In the genomic region with DNA sequence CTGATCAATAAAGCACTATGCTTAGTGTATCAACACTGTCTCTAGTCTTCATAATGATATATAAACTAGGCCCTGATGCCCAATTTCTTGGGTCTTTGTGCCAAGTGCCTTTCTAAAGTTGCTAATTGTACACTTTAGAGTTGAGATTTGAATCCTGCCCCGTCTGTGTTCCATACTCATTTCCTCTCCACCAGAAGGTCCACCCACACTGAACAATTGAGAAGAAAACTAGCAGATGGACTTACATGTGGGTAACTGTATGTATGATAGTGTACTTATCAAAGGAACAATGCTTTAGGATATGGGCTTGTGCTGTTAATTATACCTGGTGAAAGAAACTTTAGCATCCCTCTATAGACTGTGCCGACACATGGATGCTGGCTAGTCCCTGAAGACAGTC, we compare ENCODE assay signal across 26 mouse cellular contexts.
A peak's percentile ranks its signal among the peaks of the same experiment; 100 is the strongest.
DNase-seq lines count a peak whose midpoint lies in the region; ATAC-seq lines count a peak whose summit lies in the region.
"Had no signal": no experiment of that assay in that cellular context is flagged by ENCODE, and none has a peak within 500 bp of the region (broad histone marks: within the 10 kb centered on the region; RNA-seq: fewer than 3 reads in every experiment).

No protein-coding gene starts in this region.

- 0 out of 2 replicates have a peak, but pooled peaks cover 5% of the 10 kb centered on the region for H3K36me3 ChIP-seq in intestine, embryonic 14.5 days (ENCODE audit: control insufficient read depth, insufficient read depth, low read length)
- H3K36me3 ChIP-seq in intestine, embryonic 16.5 days (ENCODE audit: control insufficient read depth, insufficient read depth, low read length), result no peaks in the 10 kb centered on the region
- H3K36me3 ChIP-seq: embryonic facial prominence, embryonic 15.5 days; forebrain, embryonic 10.5 days; forebrain, embryonic 12.5 days had no signal

- 97% methylated on average over 2 of the region's 2 CpGs for WGBS in intestine, embryonic 14.5 days
- WGBS in intestine, embryonic 16.5 days, result 90% methylated on average over 2 of the region's 2 CpGs

- H3K4me3 ChIP-seq in intestine, embryonic 14.5 days (ENCODE audit: low read depth, low read length), result no peak overlapping the region
- no peak overlapping the region for H3K4me3 ChIP-seq in intestine, embryonic 16.5 days (ENCODE audit: low read length)
- H3K4me3 ChIP-seq: embryonic facial prominence, embryonic 13.5 days; embryonic facial prominence, embryonic 15.5 days; erythroblast, embryonic 14.5 days; forebrain, embryonic 10.5 days; forebrain, embryonic 12.5 days had no signal

- H3K9me3 ChIP-seq in intestine, embryonic 14.5 days (ENCODE audit: control insufficient read depth, low read length), result no peaks in the 10 kb centered on the region
- no peaks in the 10 kb centered on the region for H3K9me3 ChIP-seq in intestine, embryonic 16.5 days (ENCODE audit: control insufficient read depth, low read length)
- H3K9me3 ChIP-seq: embryonic facial prominence, embryonic 13.5 days; embryonic facial prominence, embryonic 15.5 days; forebrain, embryonic 10.5 days; forebrain, embryonic 12.5 days had no signal

- DNase-seq in frontal cortex, adult 2 months (ENCODE audit: extremely low spot score in 1 of 2, low spot score in 1 of 2), result no peak
- DNase-seq in intestine, embryonic 14.5 days (ENCODE audit: low spot score), result peak; percentile 2
- DNase-seq in layer of hippocampus, adult 18-20 months (ENCODE audit: low spot score in 2 of 2), result peak; percentile 49 to 76
- no peak for DNase-seq in layer of hippocampus, adult 9-10 months (ENCODE audit: low spot score)
- peak; percentile 57 for DNase-seq in layer of hippocampus, adult 9-11 months
- DNase-seq: adrenal gland, adult 2 months; adrenal gland, postnatal 10 days; adrenal gland, postnatal 25 days; B cell, adult 2 months; cerebellum, adult 11 months; cerebellum, adult 18-20 months; cerebellum, adult 8-10 months; cerebellum, adult 9-11 months; cerebellum, postnatal 14 days; cerebellum, postnatal 36 days; embryo, embryonic 11 days had no signal

- 0 out of 2 replicates have a peak, but pooled peaks have one; percentile 27 for ATAC-seq in frontal cortex, adult (ENCODE audit: low TSS enrichment)
- ATAC-seq in intestine, embryonic 14.5 days (replicated peaks; ENCODE audit: low FRiP score, low TSS enrichment, low read depth), result no peak
- no peak for ATAC-seq in intestine, embryonic 16.5 days
- ATAC-seq: CD4-positive, CD25-positive, alpha-beta regulatory T cell, adult 4 months; forebrain, embryonic 14.5 days had no signal

- H3K4me2 ChIP-seq in intestine, embryonic 14.5 days (ENCODE audit: low read length), result no peak overlapping the region
- H3K4me2 ChIP-seq in intestine, embryonic 16.5 days (ENCODE audit: low read depth, low read length), result no peak overlapping the region
- H3K4me2 ChIP-seq: embryonic facial prominence, embryonic 13.5 days; embryonic facial prominence, embryonic 15.5 days; forebrain, embryonic 12.5 days had no signal

- H3K27ac ChIP-seq in intestine, embryonic 14.5 days (ENCODE audit: low read depth), result no peak overlapping the region
- no peak overlapping the region for H3K27ac ChIP-seq in intestine, embryonic 16.5 days (ENCODE audit: low read length)
- H3K27ac ChIP-seq: embryonic facial prominence, embryonic 13.5 days; embryonic facial prominence, embryonic 15.5 days; forebrain, embryonic 10.5 days; forebrain, embryonic 12.5 days had no signal

- H3K4me1 ChIP-seq in intestine, embryonic 14.5 days (replicated peaks; ENCODE audit: control insufficient read depth, insufficient read depth, low read length), result no peaks in the 10 kb centered on the region; the same call in 1 of the 2 replicates
- no peaks in the 10 kb centered on the region for H3K4me1 ChIP-seq in intestine, embryonic 16.5 days (ENCODE audit: control insufficient read depth, insufficient read depth, low read length)
- H3K4me1 ChIP-seq: forebrain, embryonic 10.5 days; forebrain, embryonic 12.5 days had no signal

- no peak overlapping the region for H3K9ac ChIP-seq in intestine, embryonic 14.5 days (ENCODE audit: low read length)
- H3K9ac ChIP-seq in intestine, embryonic 16.5 days (ENCODE audit: low read depth, low read length), result no peak overlapping the region
- H3K9ac ChIP-seq: embryonic facial prominence, embryonic 13.5 days; embryonic facial prominence, embryonic 15.5 days; forebrain, embryonic 12.5 days had no signal

- H3K27me3 ChIP-seq in intestine, embryonic 14.5 days (replicated peaks; ENCODE audit: control insufficient read depth, insufficient read depth, low read length), result no peaks in the 10 kb centered on the region
- no peaks in the 10 kb centered on the region for H3K27me3 ChIP-seq in intestine, embryonic 16.5 days (replicated peaks; ENCODE audit: control insufficient read depth, insufficient read depth, low read length)
- H3K27me3 ChIP-seq: CH12.LX; embryonic facial prominence, embryonic 13.5 days; embryonic facial prominence, embryonic 15.5 days; forebrain, embryonic 12.5 days had no signal

Comparison
In these comparisons a context has a peak if more than half of its experiments do, and no peak if none do; other contexts are left out.
1. DNase-seq: peak in intestine, embryonic 14.5 days (single experiment), layer of hippocampus, adult 18-20 months (2 of 2) and layer of hippocampus, adult 9-11 months (single experiment); none in frontal cortex, adult 2 months (0 of 2) and layer of hippocampus, adult 9-10 months (single experiment).